Mouse (Mus musculus): ENCODE results near the gene Gm42906.

DNA sequence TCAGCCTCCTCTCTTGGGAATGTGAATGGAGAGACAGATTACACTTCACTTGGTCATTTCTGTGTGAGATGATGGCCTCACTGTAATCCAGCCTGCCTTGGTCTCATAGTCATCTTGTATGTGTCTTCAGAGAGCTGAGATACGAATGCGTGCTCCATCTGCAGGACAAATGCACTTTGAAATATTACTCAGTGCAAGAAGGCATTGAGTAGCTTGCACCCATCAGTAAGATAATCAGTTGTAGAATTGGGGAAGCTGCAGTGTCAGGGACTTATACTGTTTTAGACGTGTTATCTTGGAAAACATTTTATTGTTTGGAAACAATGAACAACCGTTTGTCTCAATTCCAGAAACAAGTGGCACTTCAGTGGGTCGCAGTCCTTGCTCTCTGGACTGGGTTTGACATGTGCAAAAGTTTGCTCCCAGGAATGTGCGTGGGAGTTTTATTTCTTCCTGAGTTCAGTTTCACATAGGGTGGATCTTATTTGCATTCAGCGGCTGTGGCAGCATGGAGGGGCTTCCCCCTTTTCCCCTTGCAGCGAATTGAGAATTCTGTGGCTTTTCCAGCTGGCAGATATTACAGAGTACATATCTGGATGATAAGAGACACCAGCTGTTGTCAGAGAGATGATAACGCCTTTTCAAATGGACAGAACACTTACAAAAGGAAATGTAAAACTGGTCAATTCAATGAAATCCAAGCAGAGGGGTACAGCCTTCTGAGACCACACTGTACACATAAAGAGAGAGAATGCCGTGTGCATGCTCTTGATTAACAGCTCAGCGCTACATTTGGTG lies 15.1 kb downstream of the Gm42906 start:
- no peak for TF ChIP-seq CTCF (IDR thresholded peaks at IDR 0.05; ENCODE audit: control insufficient read depth, insufficient read depth, insufficient read length)
- no peak for TF ChIP-seq MYOG (IDR thresholded peaks at IDR 0.05; ENCODE audit: control insufficient read depth, extremely low read depth, insufficient read length)
- TF ChIP-seq USF1 (IDR thresholded peaks at IDR 0.05; ENCODE audit: low read depth), result no peak
- no peak for TF ChIP-seq MAX (IDR thresholded peaks at IDR 0.05)

Measured in C2C12 (cell line).